Mouse (Mus musculus): ENCODE measurements around the gene Gpank1. TPM values are rescaled to one million over a fixed set of nuclear protein-coding genes. Genes with fewer than 3 reads are reported as not detected.

Gene Gpank1
- polyA plus RNA-seq, 1 experiment from 2014 or later: 28.9 TPM

DNA sequence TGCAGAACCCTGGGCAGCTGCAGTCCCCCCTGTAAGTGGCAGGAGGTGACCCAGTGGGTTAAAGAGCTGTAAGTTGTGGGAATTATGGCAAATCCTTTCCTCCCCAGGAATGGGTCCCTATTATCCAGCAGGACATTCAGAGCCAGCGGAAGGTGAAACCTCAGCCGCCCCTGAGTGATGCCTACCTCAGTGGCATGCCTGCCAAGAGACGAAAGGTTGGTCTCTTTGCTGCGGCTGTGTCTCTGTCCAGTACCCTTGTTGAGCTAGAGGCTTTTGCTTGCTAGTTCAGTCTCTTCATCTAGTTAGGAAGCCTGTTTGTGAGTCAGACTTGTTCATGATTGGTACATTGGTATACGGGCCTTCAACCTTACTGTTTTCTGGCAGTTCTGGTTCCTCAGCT is 24.9 kb downstream of the Gpank1 start:
- no peak overlapping the region for H3K4me2 ChIP-seq (ENCODE audit: low read depth)
- WGBS: 94% methylated on average over 5 of the region's 5 CpGs
- H3K27me3 ChIP-seq (ENCODE audit: control insufficient read depth, insufficient read depth, low read length): no peaks in the 10 kb centered on the region
- no peak overlapping the region for H3K4me3 ChIP-seq (ENCODE audit: low read depth, low read length)
- H3K9ac ChIP-seq (ENCODE audit: low read length): no peak overlapping the region
- ATAC-seq (ENCODE audit: insufficient read depth, low FRiP score, low TSS enrichment): no peak
- H3K27ac ChIP-seq (ENCODE audit: low read depth, low read length): no peak overlapping the region
- H3K9me3 ChIP-seq (ENCODE audit: control insufficient read depth, low read length): no peaks in the 10 kb centered on the region
- H3K36me3 ChIP-seq (ENCODE audit: control insufficient read depth, insufficient read depth, low read length): peaks cover 60% of the 10 kb centered on the region
- no peak for DNase-seq (ENCODE audit: low spot score)
- no peaks in the 10 kb centered on the region for H3K4me1 ChIP-seq (ENCODE audit: control insufficient read depth, insufficient read depth, low read length)

DNA sequence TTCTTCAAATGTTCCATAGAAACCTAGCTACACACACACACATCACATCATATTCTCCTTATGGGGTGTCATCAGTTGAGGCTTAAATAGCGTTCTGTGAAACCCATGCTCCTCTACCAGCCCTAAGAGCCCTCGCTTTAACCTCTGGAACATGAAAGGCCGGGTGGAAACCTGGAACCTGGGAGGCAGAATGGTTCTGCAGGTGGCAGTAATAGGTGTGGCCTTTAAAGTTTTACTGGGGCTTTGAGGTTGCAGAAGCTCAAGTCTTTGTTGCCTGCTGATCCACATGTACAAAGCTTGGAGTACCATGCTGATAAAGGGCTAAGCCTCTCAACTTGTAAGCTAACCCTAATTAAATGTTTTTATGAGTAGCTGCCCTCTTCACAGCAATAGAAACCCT is 26.1 kb downstream of the Gpank1 start:
- H3K36me3 ChIP-seq (ENCODE audit: control insufficient read depth, insufficient read depth, low read length): peaks cover 56% of the 10 kb centered on the region
- H3K9ac ChIP-seq (ENCODE audit: low read length): no peak overlapping the region
- ATAC-seq (ENCODE audit: insufficient read depth, low FRiP score, low TSS enrichment) (no peak), DNase-seq (ENCODE audit: low spot score) (no peak)
- H3K4me2 ChIP-seq (ENCODE audit: low read depth): no peak overlapping the region
- WGBS: 64% methylated on average over 3 of the region's 3 CpGs
- no peaks in the 10 kb centered on the region for H3K4me1 ChIP-seq (ENCODE audit: control insufficient read depth, insufficient read depth, low read length)
- H3K9me3 ChIP-seq (ENCODE audit: control insufficient read depth, low read length): no peaks in the 10 kb centered on the region
- no peak overlapping the region for H3K4me3 ChIP-seq (ENCODE audit: low read depth, low read length)
- H3K27me3 ChIP-seq (ENCODE audit: control insufficient read depth, insufficient read depth, low read length): no peaks in the 10 kb centered on the region
- no peak overlapping the region for H3K27ac ChIP-seq (ENCODE audit: low read depth, low read length)

DNA sequence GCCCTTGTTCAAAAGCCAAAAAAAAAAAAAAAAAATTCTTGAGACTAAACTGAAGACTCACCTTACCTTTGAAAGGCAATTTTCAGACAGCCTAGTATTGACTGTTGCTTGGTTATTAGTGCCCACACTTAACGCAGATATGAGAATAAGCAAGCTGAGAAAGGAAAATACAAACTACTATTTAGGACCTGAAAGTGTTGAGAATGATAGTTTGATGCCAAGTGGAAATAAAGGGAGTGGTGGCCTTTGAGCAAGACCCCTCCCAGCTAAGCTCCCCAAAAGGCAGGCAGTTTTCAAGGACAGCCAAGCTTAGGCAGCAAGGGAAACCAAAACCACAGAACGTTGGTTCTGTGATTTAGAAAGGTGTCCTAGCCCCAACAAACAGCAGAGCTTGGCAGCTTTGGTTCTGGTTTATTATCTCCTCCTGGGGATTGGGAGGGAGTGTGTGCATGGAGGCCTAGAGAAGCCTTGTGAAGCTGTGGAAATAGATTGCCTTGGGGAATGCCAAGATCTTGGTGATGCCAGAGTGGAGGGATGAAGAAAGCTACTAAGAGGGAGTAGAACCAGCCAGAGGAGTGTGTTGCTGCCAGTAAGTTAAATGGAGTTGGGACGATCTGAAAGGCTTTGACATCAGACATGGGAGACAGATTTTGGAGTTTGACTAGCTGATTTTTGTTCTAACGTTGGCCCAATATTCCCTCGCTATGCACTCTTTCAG is 26.8 kb downstream of the Gpank1 start:
- Histone ChIP-seq H3K9ac (ENCODE audit: low read length) (no peak overlapping the region), H3K4me3 (ENCODE audit: low read depth, low read length) (no peak overlapping the region), H3K27me3 (ENCODE audit: control insufficient read depth, insufficient read depth, low read length) (no peaks in the 10 kb centered on the region), H3K4me1 (ENCODE audit: control insufficient read depth, insufficient read depth, low read length) (no peaks in the 10 kb centered on the region), H3K9me3 (ENCODE audit: control insufficient read depth, low read length) (no peaks in the 10 kb centered on the region), H3K27ac (ENCODE audit: low read depth, low read length) (no peak overlapping the region), H3K36me3 (ENCODE audit: control insufficient read depth, insufficient read depth, low read length) (peaks cover 55% of the 10 kb centered on the region), H3K4me2 (ENCODE audit: low read depth) (no peak overlapping the region)
- peak; percentile 29 for DNase-seq (ENCODE audit: low spot score)
- ATAC-seq (ENCODE audit: insufficient read depth, low FRiP score, low TSS enrichment): no peak
- 72% methylated on average over 5 of the region's 5 CpGs for WGBS

GRCm38 (mm10) chr17:35152121-35152520 is 30.9 kb downstream of the Gpank1 start:
- DNase-seq (ENCODE audit: low spot score): no peak
- ATAC-seq (ENCODE audit: insufficient read depth, low FRiP score, low TSS enrichment): no peak
- whole genome bisulfite sequencing: 97% methylated on average over 4 of the region's 4 CpGs
- H3K9me3 ChIP-seq (ENCODE audit: control insufficient read depth, low read length): no peaks in the 10 kb centered on the region
- H3K4me3 ChIP-seq (ENCODE audit: low read depth, low read length): no peak overlapping the region
- no peaks in the 10 kb centered on the region for H3K4me1 ChIP-seq (ENCODE audit: control insufficient read depth, insufficient read depth, low read length)
- H3K27ac ChIP-seq (ENCODE audit: low read depth, low read length): no peak overlapping the region
- no peaks in the 10 kb centered on the region for H3K27me3 ChIP-seq (ENCODE audit: control insufficient read depth, insufficient read depth, low read length)
- no peak overlapping the region for H3K4me2 ChIP-seq (ENCODE audit: low read depth)
- H3K36me3 ChIP-seq (ENCODE audit: control insufficient read depth, insufficient read depth, low read length): peaks cover 69% of the 10 kb centered on the region
- no peak overlapping the region for H3K9ac ChIP-seq (ENCODE audit: low read length)

- peaks cover 79% of the 10 kb centered on the region for H3K36me3 ChIP-seq (ENCODE audit: control insufficient read depth, insufficient read depth, low read length)
- H3K27ac ChIP-seq (ENCODE audit: low read depth, low read length): no peak overlapping the region
- ATAC-seq (ENCODE audit: insufficient read depth, low FRiP score, low TSS enrichment) (no peak), DNase-seq (ENCODE audit: low spot score) (no peak)
- WGBS: 93% methylated on average over 9 of the region's 9 CpGs
- H3K27me3 ChIP-seq (ENCODE audit: control insufficient read depth, insufficient read depth, low read length): no peaks in the 10 kb centered on the region
- no peaks in the 10 kb centered on the region for H3K4me1 ChIP-seq (ENCODE audit: control insufficient read depth, insufficient read depth, low read length)
- no peak overlapping the region for H3K4me3 ChIP-seq (ENCODE audit: low read depth, low read length)
- no peak overlapping the region for H3K4me2 ChIP-seq (ENCODE audit: low read depth)
- H3K9ac ChIP-seq (ENCODE audit: low read length): no peak overlapping the region
- no peaks in the 10 kb centered on the region for H3K9me3 ChIP-seq (ENCODE audit: control insufficient read depth, low read length)
These were observed 31.8 kb downstream of the Gpank1 start for GRCm38 (mm10) chr17:35153077-35153476.

DNA sequence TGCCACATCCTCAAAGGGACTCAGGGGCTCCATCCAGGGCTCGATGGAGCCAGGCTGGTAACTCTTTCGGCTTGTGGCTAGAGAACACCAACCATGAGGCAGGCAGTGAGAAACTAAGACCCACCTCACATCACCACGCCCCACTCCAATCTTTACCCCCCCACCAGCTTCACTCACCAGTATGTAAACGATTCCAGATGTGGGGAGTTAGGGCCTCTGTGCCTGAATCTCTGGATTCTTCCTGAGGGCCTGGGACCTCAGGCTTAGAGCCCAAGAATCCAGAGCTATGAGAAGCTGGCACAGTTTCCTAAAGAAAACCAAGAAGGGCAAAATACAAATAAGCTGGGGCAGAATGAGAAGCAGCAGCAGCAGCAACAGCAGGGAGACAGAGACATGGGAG is 32.7 kb downstream of the Gpank1 start:
- no peak overlapping the region for H3K4me2 ChIP-seq (ENCODE audit: low read depth)
- no peaks in the 10 kb centered on the region for H3K9me3 ChIP-seq (ENCODE audit: control insufficient read depth, low read length)
- ATAC-seq (ENCODE audit: insufficient read depth, low FRiP score, low TSS enrichment): no peak
- no peak overlapping the region for H3K9ac ChIP-seq (ENCODE audit: low read length)
- H3K27ac ChIP-seq (ENCODE audit: low read depth, low read length): no peak overlapping the region
- H3K4me1 ChIP-seq (ENCODE audit: control insufficient read depth, insufficient read depth, low read length): no peaks in the 10 kb centered on the region
- DNase-seq (ENCODE audit: low spot score): no peak
- 88% methylated on average over 4 of the region's 4 CpGs for WGBS
- no peaks in the 10 kb centered on the region for H3K27me3 ChIP-seq (ENCODE audit: control insufficient read depth, insufficient read depth, low read length)
- no peak overlapping the region for H3K4me3 ChIP-seq (ENCODE audit: low read depth, low read length)
- H3K36me3 ChIP-seq (ENCODE audit: control insufficient read depth, insufficient read depth, low read length): peaks cover 87% of the 10 kb centered on the region

DNA sequence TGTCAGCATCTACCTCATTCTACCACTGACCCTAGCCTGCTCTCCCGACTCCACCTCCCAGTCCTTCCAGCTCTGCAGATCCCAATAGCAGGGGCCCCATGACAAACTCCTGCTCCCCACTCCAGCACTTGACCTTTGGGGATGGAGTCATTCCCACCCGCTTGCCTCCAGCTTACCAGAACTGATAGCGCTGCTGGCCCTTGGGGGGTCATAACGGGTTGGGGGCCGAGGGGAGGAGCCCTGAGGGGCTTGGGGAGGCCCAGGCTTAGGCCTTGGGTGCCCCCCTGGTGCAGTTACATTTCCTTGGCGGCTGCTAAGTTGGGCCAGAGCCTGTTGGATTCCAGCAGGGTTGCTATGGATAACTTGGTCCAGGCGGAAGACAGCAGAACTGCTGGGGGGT is 33.4 kb downstream of the Gpank1 start:
- Histone ChIP-seq H3K9ac (ENCODE audit: low read length) (no peak overlapping the region), H3K27ac (ENCODE audit: low read depth, low read length) (no peak overlapping the region), H3K27me3 (ENCODE audit: control insufficient read depth, insufficient read depth, low read length) (no peaks in the 10 kb centered on the region), H3K36me3 (ENCODE audit: control insufficient read depth, insufficient read depth, low read length) (peaks cover 89% of the 10 kb centered on the region), H3K4me3 (ENCODE audit: low read depth, low read length) (no peak overlapping the region), H3K9me3 (ENCODE audit: control insufficient read depth, low read length) (no peaks in the 10 kb centered on the region), H3K4me2 (ENCODE audit: low read depth) (no peak overlapping the region), H3K4me1 (ENCODE audit: control insufficient read depth, insufficient read depth, low read length) (no peaks in the 10 kb centered on the region)
- 82% methylated on average over 7 of the region's 7 CpGs for WGBS
- ATAC-seq (ENCODE audit: insufficient read depth, low FRiP score, low TSS enrichment) (no peak), DNase-seq (ENCODE audit: low spot score) (no peak)

GRCm38 (mm10) chr17:35155451-35155850 is 34.2 kb downstream of the Gpank1 start:
- no peak for DNase-seq (ENCODE audit: low spot score)
- H3K36me3 ChIP-seq (ENCODE audit: control insufficient read depth, insufficient read depth, low read length): peaks cover 90% of the 10 kb centered on the region
- H3K9me3 ChIP-seq (ENCODE audit: control insufficient read depth, low read length): no peaks in the 10 kb centered on the region
- H3K9ac ChIP-seq (ENCODE audit: low read length): no peak overlapping the region
- WGBS: 94% methylated on average over 12 of the region's 12 CpGs
- H3K27ac ChIP-seq (ENCODE audit: low read depth, low read length): no peak overlapping the region
- no peak overlapping the region for H3K4me2 ChIP-seq (ENCODE audit: low read depth)
- H3K4me3 ChIP-seq (ENCODE audit: low read depth, low read length): no peak overlapping the region
- no peaks in the 10 kb centered on the region for H3K27me3 ChIP-seq (ENCODE audit: control insufficient read depth, insufficient read depth, low read length)
- no peak for ATAC-seq (ENCODE audit: insufficient read depth, low FRiP score, low TSS enrichment)
- H3K4me1 ChIP-seq (ENCODE audit: control insufficient read depth, insufficient read depth, low read length): no peaks in the 10 kb centered on the region

GRCm38 (mm10) chr17:35156461-35157200 is 35.4 kb downstream of the Gpank1 start:
- DNase-seq (ENCODE audit: low spot score): no peak
- Histone ChIP-seq H3K9ac (ENCODE audit: low read length) (no peak overlapping the region), H3K4me2 (ENCODE audit: low read depth) (no peak overlapping the region), H3K4me1 (ENCODE audit: control insufficient read depth, insufficient read depth, low read length) (no peaks in the 10 kb centered on the region), H3K4me3 (ENCODE audit: low read depth, low read length) (no peak overlapping the region), H3K9me3 (ENCODE audit: control insufficient read depth, low read length) (no peaks in the 10 kb centered on the region), H3K27me3 (ENCODE audit: control insufficient read depth, insufficient read depth, low read length) (no peaks in the 10 kb centered on the region), H3K27ac (ENCODE audit: low read depth, low read length) (no peak overlapping the region), H3K36me3 (ENCODE audit: control insufficient read depth, insufficient read depth, low read length) (peaks cover 90% of the 10 kb centered on the region)
- no peak for ATAC-seq (ENCODE audit: insufficient read depth, low FRiP score, low TSS enrichment)
- 92% methylated on average over 33 of the region's 33 CpGs for WGBS
